Mouse (Mus musculus) left cerebral cortex, postnatal 25 days (tissue): ENCODE data around the gene Bckdk. TPM values are rescaled to one million over a fixed set of nuclear protein-coding genes. Genes with fewer than 3 reads are reported as not detected.

ENCODE experiments used
- DNase-seq, 2 experiments: peaks; one replicate each; pipeline ENCODE4 v3.0.0; 2022; ENCODE audit warnings: low spot score in 2 of 2, mixed read lengths in 1 of 2
- intact Hi-C: fragments of 180-260 bp; cut with DNase I; formaldehyde crosslinking; loops from one replicate; pipeline ENCODE4 v1.15.1; 2025
- total RNA-seq, 2 experiments: library from RNA; stranded (reverse); gene quantifications; 2 replicates each; pipeline ENCODE4 v1.2.3; 2021

Gene Bckdk
- 10 to 100 TPM; 33.7 to 37.6 TPM for total RNA-seq

- DNase-seq = peak; percentile 83 to 86
- intact Hi-C loops = no loop called here
These were observed at the start of gene Bckdk for GRCm38 (mm10) chr7:127903971-127904796. Bckdk (plus strand) TSS chr7:127904082.

GRCm38 (mm10) chr7:127858258-127858657, 45.6 kb upstream of the Bckdk start:
- intact Hi-C loops = no loop called here
- DNase-seq = no peak

- DNase-seq = no peak
- intact Hi-C loops = no loop called here
These were observed 37.4 kb upstream of the Bckdk start for GRCm38 (mm10) chr7:127866434-127866833.

GRCm38 (mm10) chr7:127867641-127868040, 36.2 kb upstream of the Bckdk start:
- no peak for DNase-seq
- intact Hi-C loops = no loop called here

- intact Hi-C loops = no loop called here
- DNase-seq = peak; percentile 24 to 81
These were observed 34.6 kb upstream of the Bckdk start for GRCm38 (mm10) chr7:127869149-127869810.

GRCm38 (mm10) chr7:127870136-127870821, 33.6 kb upstream of the Bckdk start:
- intact Hi-C loops = no loop called here
- no peak for DNase-seq

- intact Hi-C loops = loop anchor here (1.0 to 5.0 kb wide), 2 partner anchors 53 to 98 kb away; partner anchors contain the start of genes Stx1b and Stx4a
- no peak for DNase-seq
These were observed 28.9 kb upstream of the Bckdk start for GRCm38 (mm10) chr7:127874812-127875626.

GRCm38 (mm10) chr7:127875627-127876001, 28.3 kb upstream of the Bckdk start:
- peak; percentile 96 for DNase-seq
- intact Hi-C loops = loop anchor here (1.0 to 5.0 kb wide), 4 partner anchors 19 to 98 kb away; partner anchors contain the start of genes Gm21974, Stx1b, Stx4a and Vkorc1

GRCm38 (mm10) chr7:127876041-127876466, 27.8 kb upstream of the Bckdk start, which contains the start of gene Zfp646:
Zfp646 (plus strand) TSS chr7:127876221.
- peak; percentile 76 to 80 for DNase-seq
- intact Hi-C loops = loop anchor here (1.0 to 5.0 kb wide), 3 partner anchors 19 to 54 kb away; partner anchors contain the start of genes Gm21974, Stx1b, Stx4a and Vkorc1

- intact Hi-C loops = loop anchor here (1.0 to 5.0 kb wide), 3 partner anchors 18 to 54 kb away; partner anchors contain the start of genes Gm21974, Stx1b, Stx4a and Vkorc1
- peak; percentile 93 to 94 for DNase-seq
These were observed 27.2 kb upstream of the Bckdk start, which contains the start of gene Zfp668 for GRCm38 (mm10) chr7:127876467-127877348. Zfp668 (minus strand) TSS chr7:127876828.

GRCm38 (mm10) chr7:127879301-127879700, 24.6 kb upstream of the Bckdk start:
- no peak for DNase-seq
- intact Hi-C loops = loop anchor here (5.0 kb wide), 1 partner anchor 57 kb away; the partner anchor contains the start of genes Stx1b and Stx4a

- intact Hi-C loops = no loop called here
- no peak for DNase-seq
These were observed 23.5 kb upstream of the Bckdk start for GRCm38 (mm10) chr7:127880431-127880830.

- peak in 1 of 2 experiments; percentile 28 for DNase-seq
- intact Hi-C loops = no loop called here
These were observed 17.9 kb upstream of the Bckdk start for GRCm38 (mm10) chr7:127885951-127886350.

GRCm38 (mm10) chr7:127886551-127886950, 17.3 kb upstream of the Bckdk start:
- intact Hi-C loops = no loop called here
- no peak for DNase-seq

GRCm38 (mm10) chr7:127887191-127887590, 16.7 kb upstream of the Bckdk start:
- DNase-seq = no peak
- intact Hi-C loops = no loop called here

GRCm38 (mm10) chr7:127887781-127888180, 16.1 kb upstream of the Bckdk start:
- intact Hi-C loops = no loop called here
- DNase-seq = no peak

- intact Hi-C loops = no loop called here
- no peak for DNase-seq
These were observed 15.1 kb upstream of the Bckdk start for GRCm38 (mm10) chr7:127888821-127889220.

GRCm38 (mm10) chr7:127890798-127891197, 13.1 kb upstream of the Bckdk start, which contains the start of gene Prss53:
Prss53 (minus strand) TSS chr7:127890970.
- intact Hi-C loops = no loop called here
- no peak for DNase-seq
